Mouse (Mus musculus) midbrain, embryonic 10.5 days (tissue): ENCODE measurements around the gene Chuk. TPM values are rescaled to one million over a fixed set of nuclear protein-coding genes. Genes with fewer than 3 reads are reported as not detected.

ENCODE experiments used
- polyA plus RNA-seq: library from polyadenylated mRNA; unstranded; fragments of >200 nt; fragmentation: Nextera tagmentation; extraction: Ambion mirVana; gene quantifications from 2 replicates; pipeline ENCODE4 v1.2.1, GENCODE M21; 2016

The Chuk gene
- polyA plus RNA-seq, 1 experiment from 2014 or later, result 47.8 TPM

Other genes starting within 250 kb of the Chuk start
- 16.5 and 17.0 TPM in 2 replicates for gene Dnmbp, start 167.3 kb downstream of the Chuk start, polyA plus RNA-seq
- 0.22 and 0.42 TPM in 2 replicates for gene Cpn1, start 120.9 kb downstream of the Chuk start, polyA plus RNA-seq
- gene Cyp2c23, start 78.3 kb downstream of the Chuk start, polyA plus RNA-seq, result not detected in 2 replicates
- 22.2 and 23.6 TPM in 2 replicates for gene Erlin1, start 37.7 kb downstream of the Chuk start, polyA plus RNA-seq
- gene Cwf19l1, start 28.4 kb upstream of the Chuk start, polyA plus RNA-seq, result 38.9 and 42.1 TPM in 2 replicates
- gene Bloc1s2, start 39.0 kb upstream of the Chuk start, polyA plus RNA-seq, result 107 and 108 TPM in 2 replicates
- 0.15 TPM in 1 of 2 replicates, not detected in the other for gene Pkd2l1, start 85.0 kb upstream of the Chuk start, polyA plus RNA-seq
- 0.17 and 0.30 TPM in 2 replicates for gene Scd3, start 95.8 kb upstream of the Chuk start, polyA plus RNA-seq
- gene Scd2, start 186.2 kb upstream of the Chuk start, polyA plus RNA-seq, result 326 and 382 TPM in 2 replicates
- gene Scd4, start 225.6 kb upstream of the Chuk start, polyA plus RNA-seq, result 0.06 TPM in 1 of 2 replicates, not detected in the other